Mouse (Mus musculus): ENCODE measurements around the gene Tmtc2. TPM values are rescaled to one million over a fixed set of nuclear protein-coding genes. Genes with fewer than 3 reads are reported as not detected.

Tmtc2 gene
- polyA plus RNA-seq, 1 experiment from 2014 or later: 8.9 TPM

DNA sequence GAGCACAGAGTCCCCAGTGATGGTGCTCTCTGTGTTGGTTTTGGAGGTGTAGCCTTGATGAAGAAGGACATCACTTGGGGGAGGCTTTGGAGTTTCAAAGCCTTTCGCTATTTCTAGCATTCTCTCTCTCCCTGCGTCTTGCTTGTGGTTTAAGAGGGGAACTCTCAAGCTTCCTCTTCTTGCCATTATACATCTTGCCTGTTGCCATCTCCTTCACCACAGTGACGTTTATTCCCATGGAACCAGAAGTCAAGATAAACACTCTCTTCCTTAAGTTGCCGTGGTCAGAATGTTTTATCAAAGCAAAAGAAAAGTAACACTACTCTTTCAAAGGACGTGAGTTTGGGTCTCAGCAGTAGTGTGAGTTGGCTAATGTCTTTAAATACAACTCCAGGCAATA is 387.6 kb downstream of the Tmtc2 start:
- H3K9ac ChIP-seq: no peak overlapping the region
- WGBS: 94% methylated on average over 5 of the region's 5 CpGs
- no peak for ATAC-seq (replicated peaks)
- no peak overlapping the region for H3K4me2 ChIP-seq
- H3K4me3 ChIP-seq: no peak overlapping the region
- H3K27me3 ChIP-seq (replicated peaks): no peaks in the 10 kb centered on the region
- H3K9me3 ChIP-seq: no peaks in the 10 kb centered on the region
- no peaks in the 10 kb centered on the region for H3K4me1 ChIP-seq
- no peak overlapping the region for H3K27ac ChIP-seq
- no peaks in the 10 kb centered on the region for H3K36me3 ChIP-seq (replicated peaks)

DNA sequence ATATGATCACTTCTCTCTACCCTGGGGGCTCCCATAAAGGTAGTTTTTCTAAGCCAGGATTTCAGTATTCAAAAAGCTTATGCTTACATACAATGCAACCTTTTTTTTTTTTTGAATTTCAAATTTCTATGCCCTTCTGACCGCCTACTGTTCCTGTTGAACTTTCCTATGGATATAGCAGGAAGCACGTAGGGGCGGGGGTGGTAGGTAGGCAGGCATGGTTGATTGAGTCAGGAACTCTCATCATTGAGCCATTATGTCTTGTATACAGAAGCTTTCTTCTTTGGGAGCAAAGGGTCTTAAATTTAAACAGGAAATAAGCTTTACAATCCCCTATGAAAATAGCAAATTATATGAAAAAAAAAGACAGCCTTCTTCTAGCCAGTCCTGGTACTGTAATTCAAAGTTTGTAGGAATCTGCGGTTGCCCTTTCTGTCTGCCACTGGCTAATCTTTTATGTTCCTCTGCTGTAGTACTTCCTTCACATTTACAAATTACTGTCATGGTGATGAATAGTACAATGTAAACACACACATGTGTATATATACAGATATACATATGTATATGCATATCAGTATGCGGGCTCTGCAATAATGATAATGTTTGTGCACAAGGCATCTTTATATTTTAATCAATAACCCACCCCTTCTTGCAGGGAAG is 405.7 kb downstream of the Tmtc2 start:
- no peaks in the 10 kb centered on the region for H3K27me3 ChIP-seq (replicated peaks)
- no peaks in the 10 kb centered on the region for H3K9me3 ChIP-seq
- 89% methylated on average over 5 of the region's 5 CpGs for WGBS
- no peak overlapping the region for H3K9ac ChIP-seq
- H3K4me2 ChIP-seq: no peak overlapping the region
- H3K4me3 ChIP-seq: no peak overlapping the region
- H3K36me3 ChIP-seq (replicated peaks): no peaks in the 10 kb centered on the region
- H3K4me1 ChIP-seq: no peaks in the 10 kb centered on the region
- no peak for ATAC-seq (replicated peaks)
- no peak overlapping the region for H3K27ac ChIP-seq

DNA sequence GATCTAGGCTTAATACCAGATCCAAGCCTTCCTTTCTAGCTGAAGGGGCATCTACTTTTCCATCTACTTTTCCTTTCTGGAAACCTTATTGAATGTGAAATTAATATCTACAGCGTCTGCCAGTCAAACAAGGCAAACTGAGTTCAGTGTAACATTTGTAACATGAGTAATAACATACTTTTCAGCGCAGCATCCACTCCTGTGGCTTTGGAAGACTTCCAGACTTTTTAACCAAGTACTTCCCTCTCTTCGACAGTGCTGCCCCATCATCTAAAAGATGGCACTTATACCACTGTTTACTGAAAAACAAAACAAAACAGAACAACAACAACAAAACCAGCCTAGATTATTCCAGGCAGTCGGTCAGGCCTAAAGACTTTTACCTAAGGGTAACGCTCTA is 409.0 kb downstream of the Tmtc2 start:
- ATAC-seq (replicated peaks): no peak
- no peak overlapping the region for H3K4me3 ChIP-seq
- no peaks in the 10 kb centered on the region for H3K27me3 ChIP-seq (replicated peaks)
- H3K4me2 ChIP-seq: no peak overlapping the region
- no peak overlapping the region for H3K27ac ChIP-seq
- no peak overlapping the region for H3K9ac ChIP-seq
- no peaks in the 10 kb centered on the region for H3K36me3 ChIP-seq (replicated peaks)
- WGBS: 88% methylated on average over 5 of the region's 5 CpGs
- H3K9me3 ChIP-seq: no peaks in the 10 kb centered on the region
- no peaks in the 10 kb centered on the region for H3K4me1 ChIP-seq

DNA sequence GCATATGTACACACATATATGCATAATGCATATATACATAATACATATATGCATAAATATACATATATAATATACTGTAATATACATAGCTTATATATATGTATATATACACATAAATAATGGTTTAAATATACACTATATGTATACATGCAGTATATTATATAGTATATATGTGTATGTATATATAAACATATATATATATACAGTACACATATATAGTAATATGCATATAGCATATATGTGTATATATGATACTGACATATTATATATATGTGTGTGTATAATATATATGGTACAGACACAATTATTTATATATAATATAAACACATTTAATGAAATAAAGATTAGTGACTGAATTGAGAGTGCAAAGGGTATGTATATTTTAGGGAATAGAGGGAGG is 420.5 kb downstream of the Tmtc2 start:
- H3K9ac ChIP-seq: no peak overlapping the region
- H3K4me1 ChIP-seq: no peaks in the 10 kb centered on the region
- H3K4me2 ChIP-seq: no peak overlapping the region
- no peak for ATAC-seq (replicated peaks)
- no peaks in the 10 kb centered on the region for H3K27me3 ChIP-seq (replicated peaks)
- no peak overlapping the region for H3K27ac ChIP-seq
- H3K9me3 ChIP-seq: no peaks in the 10 kb centered on the region
- H3K36me3 ChIP-seq (replicated peaks): no peaks in the 10 kb centered on the region
- no peak overlapping the region for H3K4me3 ChIP-seq

DNA sequence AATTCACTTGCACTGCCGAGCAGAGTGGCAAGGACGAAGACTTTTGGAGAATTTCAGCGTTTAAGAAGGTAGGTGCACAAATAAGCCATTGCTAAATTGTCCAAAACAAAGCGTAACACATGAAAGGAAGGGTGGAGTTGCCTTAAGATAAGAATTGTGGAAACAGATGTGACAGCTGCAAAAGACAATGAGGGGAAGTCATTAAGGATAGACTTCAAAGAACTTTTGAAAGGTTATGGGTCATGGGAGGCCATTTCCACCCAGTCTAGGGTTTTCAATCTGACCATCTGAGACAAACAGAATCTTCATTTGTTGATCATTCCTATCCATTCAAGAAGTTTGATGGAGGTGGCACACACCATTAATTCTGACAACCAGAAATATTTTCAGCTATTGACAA is 429.9 kb downstream of the Tmtc2 start:
- Histone ChIP-seq H3K9me3 (no peaks in the 10 kb centered on the region), H3K4me3 (no peak overlapping the region), H3K27me3 (replicated peaks) (no peaks in the 10 kb centered on the region), H3K4me2 (no peak overlapping the region), H3K4me1 (no peaks in the 10 kb centered on the region), H3K9ac (no peak overlapping the region), H3K27ac (no peak overlapping the region), H3K36me3 (replicated peaks) (no peaks in the 10 kb centered on the region)
- 69% methylated on average over 4 of the region's 4 CpGs for WGBS
- ATAC-seq (replicated peaks): no peak

DNA sequence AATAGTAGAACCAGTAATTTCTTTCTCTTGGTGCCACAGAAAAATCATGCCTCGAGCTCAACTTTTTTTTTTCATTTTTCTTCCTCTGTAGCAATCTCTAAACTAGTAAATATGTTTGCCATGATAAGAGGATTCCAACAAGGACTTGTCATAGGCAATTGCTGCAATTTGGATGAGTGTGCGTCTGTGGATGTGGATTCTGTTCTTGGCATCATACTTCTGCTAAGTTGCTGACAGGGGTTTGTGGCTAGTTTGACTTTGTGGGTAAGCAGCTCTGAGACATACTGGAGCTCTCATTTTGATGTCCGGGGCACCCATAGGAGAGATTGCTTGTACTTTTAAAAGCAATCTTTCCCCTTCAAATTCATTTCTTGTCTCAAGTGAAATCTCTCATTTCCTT is 432.1 kb downstream of the Tmtc2 start:
- H3K9me3 ChIP-seq: no peaks in the 10 kb centered on the region
- H3K4me2 ChIP-seq: no peak overlapping the region
- no peak overlapping the region for H3K9ac ChIP-seq
- no peak for ATAC-seq (replicated peaks)
- H3K4me1 ChIP-seq: no peaks in the 10 kb centered on the region
- no peaks in the 10 kb centered on the region for H3K36me3 ChIP-seq (replicated peaks)
- 89% methylated on average over 3 of the region's 3 CpGs for WGBS
- no peak overlapping the region for H3K27ac ChIP-seq
- H3K27me3 ChIP-seq (replicated peaks): no peaks in the 10 kb centered on the region
- no peak overlapping the region for H3K4me3 ChIP-seq
